Mouse (Mus musculus) MEL (cell line): ENCODE results near the gene Daam2.

Experiments used
- MXI1 ChIP-seq: IDR thresholded peaks from 2 replicates; pipeline ENCODE4 v1.6.1; 2011; ENCODE audit warnings: mild to moderate bottlenecking, low read depth, low read length, improper control_type of control experiment
- POLR2A ChIP-seq, 2 experiments: IDR thresholded peaks; 2 replicates each; pipeline ENCODE4 v1.6.1; 2011 to 2012; ENCODE audit warnings: low read length in 2 of 2, mild to moderate bottlenecking in 2 of 2, control low read depth in 1 of 2, improper control_type of control experiment in 1 of 2, low read depth in 1 of 2, moderate library complexity in 1 of 2; ENCODE audit not compliant: control insufficient read depth in 1 of 2, insufficient read depth in 1 of 2, poor library complexity in 1 of 2
- TAL1 ChIP-seq: IDR thresholded peaks from 2 replicates; pipeline ENCODE4 v1.6.1; 2012; ENCODE audit warnings: mild to moderate bottlenecking, inconsistent platforms, low read length, moderate library complexity, mixed read lengths
- ZKSCAN1 ChIP-seq: IDR thresholded peaks from 2 replicates; pipeline ENCODE4 v1.6.1; 2012; ENCODE audit warnings: low read depth, mild to moderate bottlenecking, inconsistent platforms, low read length, improper control_type of control experiment, moderate library complexity
- ZNF384 ChIP-seq: IDR thresholded peaks from 2 replicates; pipeline ENCODE4 v1.6.1; 2012; ENCODE audit warnings: low read depth, mild to moderate bottlenecking, inconsistent platforms, low read length, improper control_type of control experiment

GRCm38 (mm10) chr17:49448570-49449229 lies 115.4 kb downstream of the Daam2 start:
- TF ChIP-seq MXI1 (no peak), ZKSCAN1 (no peak), ZNF384 (no peak), TAL1 (no peak), POLR2A (IDR thresholded peaks at IDR 0.05; ENCODE audit: control insufficient read depth in 1 of 2, insufficient read depth in 1 of 2, low read depth in 1 of 2, low read length in 2 of 2, poor library complexity in 1 of 2) (no peak)
